Mouse (Mus musculus) spleen, adult 2 months (tissue): Measurements from ENCODE around the gene Gramd4.

Source experiments
- CTCF ChIP-seq: fragments of 200-500 bp; IDR thresholded peaks from 2 replicates; pipeline ENCODE4 v1.5.1; 2011; ENCODE audit warnings: mild to moderate bottlenecking, inconsistent platforms; ENCODE audit not compliant: insufficient read depth, insufficient read length, insufficient replicate concordance; ENCODE audit errors: extremely low read depth
- POLR2A ChIP-seq: fragments of 200-500 bp; IDR thresholded peaks from 2 replicates; pipeline ENCODE4 v1.6.1; 2011; ENCODE audit warnings: low read depth, low read length, inconsistent platforms

DNA sequence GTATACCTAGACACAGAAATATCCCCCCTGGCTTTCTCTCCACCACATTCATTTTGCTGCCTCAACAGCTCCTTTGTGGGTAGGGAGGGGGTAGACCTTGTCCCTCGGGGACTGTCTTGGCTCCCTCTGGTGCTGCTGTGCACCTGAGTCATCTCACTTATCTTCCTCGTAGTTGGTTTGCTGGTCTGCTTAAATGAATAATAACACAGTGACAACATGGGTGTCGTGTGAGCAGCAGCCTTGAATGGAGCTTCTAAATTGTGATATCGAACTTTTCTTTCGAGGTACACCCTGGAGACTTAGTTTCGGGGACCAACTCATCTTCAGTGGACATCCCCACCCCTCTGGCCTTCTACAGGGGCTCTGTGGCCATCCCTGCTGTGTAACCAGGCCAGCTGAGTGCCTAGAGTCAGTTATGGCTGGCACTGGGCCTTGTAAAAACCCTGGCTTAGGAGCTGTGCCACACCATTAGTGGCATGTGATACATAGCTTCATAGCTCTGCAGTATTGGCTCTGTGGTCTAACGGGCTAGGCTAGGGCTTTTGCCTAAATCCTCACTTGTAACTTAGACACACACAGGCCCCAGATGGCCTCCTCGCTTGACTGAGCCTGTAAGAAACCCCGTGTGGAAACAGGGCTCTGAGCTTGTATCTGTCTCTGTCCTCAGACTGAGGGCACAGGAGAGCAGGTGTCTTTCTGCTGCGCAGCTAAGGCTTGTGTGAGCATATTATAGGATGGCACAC lies 53.0 kb downstream of the Gramd4 start:
- no peak for TF ChIP-seq POLR2A
- no peak for TF ChIP-seq CTCF
